Mouse (Mus musculus) MEL (cell line): Measurements from ENCODE around the gene Nudt16l1. TPM values are rescaled to one million over a fixed set of nuclear protein-coding genes. Genes with fewer than 3 reads are reported as not detected.

Experiments
- DNase-seq: peaks from one replicate; pipeline ENCODE4 v3.0.0; 2011; ENCODE audit warnings: low read depth, low spot score
- H3K27ac ChIP-seq: 2 replicates; pipeline ENCODE4 v1.5.1; 2012; ENCODE audit warnings: low read depth, mild to moderate bottlenecking, control low read depth, low read length, moderate library complexity; ENCODE audit not compliant: control insufficient read depth
- H3K27me3 ChIP-seq, 2 experiments: fragments of 150-350 bp in 1 of 2; sonication (generic) in 1 of 2; 2 replicates each; pipeline ENCODE4 v1.6.1; 2012; ENCODE audit warnings: low read length in 2 of 2, mild to moderate bottlenecking in 2 of 2, improper control_type of control experiment in 1 of 2, moderate library complexity in 1 of 2; ENCODE audit not compliant: insufficient read depth in 2 of 2, control insufficient read depth in 1 of 2
- H3K36me3 ChIP-seq, 2 experiments: 2 replicates each; pipeline ENCODE4 v1.6.1; 2012 to 2014; ENCODE audit warnings: low read length in 2 of 2, improper control_type of control experiment in 1 of 2, inconsistent platforms in 1 of 2, mild to moderate bottlenecking in 1 of 2; ENCODE audit not compliant: insufficient read depth in 2 of 2, control insufficient read depth in 1 of 2
- H3K4me1 ChIP-seq, 2 experiments: fragments of 150-350 bp in 1 of 2; sonication (generic) in 1 of 2; 2 replicates each; pipeline ENCODE4 v1.6.1; 2012; ENCODE audit warnings: low read length in 2 of 2, improper control_type of control experiment in 1 of 2, mild to moderate bottlenecking in 1 of 2; ENCODE audit not compliant: insufficient read depth in 2 of 2, control insufficient read depth in 1 of 2
- H3K4me3 ChIP-seq, 2 experiments: fragments of 150-350 bp in 1 of 2; sonication (generic) in 1 of 2; 2 replicates each; pipeline ENCODE4 v1.5.1; 2012; ENCODE audit warnings: low read depth in 2 of 2, low read length in 2 of 2, mild to moderate bottlenecking in 2 of 2, moderate library complexity in 2 of 2, control low read depth in 1 of 2, improper control_type of control experiment in 1 of 2; ENCODE audit not compliant: control insufficient read depth in 1 of 2, insufficient read depth in 1 of 2
- H3K79me2 ChIP-seq: 2 replicates; pipeline ENCODE4 v1.6.1; 2012; ENCODE audit warnings: mild to moderate bottlenecking, low read length, moderate library complexity; ENCODE audit not compliant: control insufficient read depth, poor library complexity, insufficient read depth
- H3K9ac ChIP-seq: 2 replicates; pipeline ENCODE4 v1.6.1; 2012; ENCODE audit warnings: low read depth, mild to moderate bottlenecking, control low read depth, low read length, moderate library complexity; ENCODE audit not compliant: control insufficient read depth, poor library complexity, severe bottlenecking
- H3K9me3 ChIP-seq: fragments of 150-350 bp; sonication (generic); replicated peaks from 2 replicates; pipeline ENCODE4 v1.6.1; 2012; ENCODE audit warnings: mild to moderate bottlenecking, low read length, improper control_type of control experiment, moderate library complexity; ENCODE audit not compliant: insufficient read depth
- CHD2 ChIP-seq: IDR thresholded peaks from 2 replicates; pipeline ENCODE4 v1.6.1; 2011; ENCODE audit warnings: low read length, improper control_type of control experiment
- CTCF ChIP-seq, 3 experiments: IDR thresholded peaks in 2 of 3; conservative IDR thresholded peaks in 1 of 3; 2 replicates each; pipeline ENCODE4 v1.5.1; 2011 to 2012; ENCODE audit warnings: low read length in 3 of 3, low read depth in 2 of 3, mild to moderate bottlenecking in 2 of 3, improper control_type of control experiment in 1 of 3, inconsistent platforms in 1 of 3, mixed read lengths in 1 of 3, moderate library complexity in 1 of 3; ENCODE audit not compliant: control insufficient read depth in 1 of 3, insufficient read depth in 1 of 3, poor library complexity in 1 of 3, severe bottlenecking in 1 of 3
- E2F4 ChIP-seq: IDR thresholded peaks from 2 replicates; pipeline ENCODE4 v1.6.1; 2011; ENCODE audit warnings: low read depth, low read length, improper control_type of control experiment, borderline replicate concordance
- EP300 ChIP-seq, 2 experiments: IDR thresholded peaks; 2 replicates each; pipeline ENCODE4 v1.6.1; 2011; ENCODE audit warnings: improper control_type of control experiment in 2 of 2, low read length in 2 of 2, low read depth in 1 of 2, mild to moderate bottlenecking in 1 of 2
- ETS1 ChIP-seq: IDR thresholded peaks from 2 replicates; pipeline ENCODE4 v1.6.1; 2012; ENCODE audit warnings: low read depth, mild to moderate bottlenecking, inconsistent platforms, low read length, improper control_type of control experiment, moderate library complexity
- GABPA ChIP-seq: IDR thresholded peaks from 2 replicates; pipeline ENCODE4 v1.6.1; 2012; ENCODE audit warnings: low read depth, mild to moderate bottlenecking, inconsistent platforms, low read length, improper control_type of control experiment, moderate library complexity
- GATA1 ChIP-seq: IDR thresholded peaks from 2 replicates; pipeline ENCODE4 v1.6.1; 2011; ENCODE audit warnings: low read depth, low read length, improper control_type of control experiment
- HCFC1 ChIP-seq: IDR thresholded peaks from 2 replicates; pipeline ENCODE4 v1.6.1; 2012; ENCODE audit warnings: low read depth, mild to moderate bottlenecking, inconsistent platforms, low read length, improper control_type of control experiment, moderate library complexity
- JUND ChIP-seq: IDR thresholded peaks from 2 replicates; pipeline ENCODE4 v1.6.1; 2011; ENCODE audit warnings: low read depth, mild to moderate bottlenecking, improper control_type of control experiment, low read length
- KAT2A ChIP-seq: conservative IDR thresholded peaks from 2 replicates; pipeline ENCODE4 v1.6.1; 2012; ENCODE audit warnings: low read depth, low read length, improper control_type of control experiment, inconsistent platforms
- MAFK ChIP-seq: IDR thresholded peaks from 2 replicates; pipeline ENCODE4 v1.6.1; 2011; ENCODE audit warnings: low read depth, mild to moderate bottlenecking, low read length, improper control_type of control experiment, borderline replicate concordance
- MAX ChIP-seq: IDR thresholded peaks from 2 replicates; pipeline ENCODE4 v1.6.1; 2011; ENCODE audit warnings: low read length, improper control_type of control experiment
- MEF2A ChIP-seq: IDR thresholded peaks from 2 replicates; pipeline ENCODE4 v1.6.1; 2014; ENCODE audit warnings: low read depth, mild to moderate bottlenecking, inconsistent platforms, low read length, improper control_type of control experiment; ENCODE audit not compliant: poor library complexity, insufficient replicate concordance, severe bottlenecking; ENCODE audit errors: extremely low read depth
- MXI1 ChIP-seq: IDR thresholded peaks from 2 replicates; pipeline ENCODE4 v1.6.1; 2011; ENCODE audit warnings: mild to moderate bottlenecking, low read depth, low read length, improper control_type of control experiment
- MYB ChIP-seq: IDR thresholded peaks from 2 replicates; pipeline ENCODE4 v1.6.1; 2011; ENCODE audit warnings: mild to moderate bottlenecking, low read depth, low read length, improper control_type of control experiment
- MYC ChIP-seq: IDR thresholded peaks from 2 replicates; pipeline ENCODE4 v1.6.1; 2011; ENCODE audit warnings: low read depth, mild to moderate bottlenecking, low read length, improper control_type of control experiment, moderate library complexity
- NELFE ChIP-seq: IDR thresholded peaks from 2 replicates; pipeline ENCODE4 v1.6.1; 2011; ENCODE audit warnings: low read depth, low read length, improper control_type of control experiment
- POLR2AphosphoS2 ChIP-seq: IDR thresholded peaks from 2 replicates; pipeline ENCODE4 v1.6.1; 2011; ENCODE audit warnings: low read length, improper control_type of control experiment
- SIN3A ChIP-seq: IDR thresholded peaks from 2 replicates; pipeline ENCODE4 v1.6.1; 2012; ENCODE audit warnings: low read length, improper control_type of control experiment, inconsistent platforms
- TAL1 ChIP-seq: IDR thresholded peaks from 2 replicates; pipeline ENCODE4 v1.6.1; 2012; ENCODE audit warnings: mild to moderate bottlenecking, inconsistent platforms, low read length, moderate library complexity, mixed read lengths
- TCF12 ChIP-seq: IDR thresholded peaks from 2 replicates; pipeline ENCODE4 v1.6.1; 2014; ENCODE audit warnings: low read depth, mild to moderate bottlenecking, inconsistent platforms, low read length, improper control_type of control experiment, moderate library complexity
- UBTF ChIP-seq: IDR thresholded peaks from 2 replicates; pipeline ENCODE4 v1.6.1; 2012; ENCODE audit warnings: low read depth, mild to moderate bottlenecking, inconsistent platforms, low read length, improper control_type of control experiment, moderate library complexity, borderline replicate concordance; ENCODE audit not compliant: insufficient read depth
- USF2 ChIP-seq, 2 experiments: IDR thresholded peaks; 2 replicates each; pipeline ENCODE4 v1.6.1; 2011 to 2012; ENCODE audit warnings: improper control_type of control experiment in 2 of 2, low read length in 2 of 2, borderline replicate concordance in 1 of 2, inconsistent platforms in 1 of 2, low read depth in 1 of 2, mild to moderate bottlenecking in 1 of 2; ENCODE audit not compliant: insufficient read depth in 1 of 2
- ZC3H11A ChIP-seq: IDR thresholded peaks from 2 replicates; pipeline ENCODE4 v1.6.1; 2012; ENCODE audit warnings: low read depth, mild to moderate bottlenecking, inconsistent platforms, low read length, improper control_type of control experiment
- ZKSCAN1 ChIP-seq: IDR thresholded peaks from 2 replicates; pipeline ENCODE4 v1.6.1; 2012; ENCODE audit warnings: low read depth, mild to moderate bottlenecking, inconsistent platforms, low read length, improper control_type of control experiment, moderate library complexity
- polyA plus RNA-seq, 2 experiments: library from polyadenylated mRNA; stranded (reverse) in 1 of 2; unstranded in 1 of 2; fragments of >175 nt in 1 of 2; fragments of >200 nt in 1 of 2; gene quantifications; 2 replicates each; pipeline versions ENCODE4 v1.2.1 to v1.2.4; 2012; ENCODE audit warnings: low replicate concordance in 2 of 2, low read depth in 1 of 2; ENCODE audit not compliant: insufficient read length in 2 of 2, insufficient read depth in 1 of 2, missing spikeins in 1 of 2
- total RNA-seq: library from RNA; depleted of rRNA; stranded (reverse); fragments of 300-350 nt; gene quantifications from 2 replicates; pipeline ENCODE4 v1.2.3, GENCODE M21; 2012

Nudt16l1 gene
- total and polyA plus RNA-seq, 3 experiments, result 41.1 to 69.3 TPM; not detected in 1

GRCm38 (mm10) chr16:4947378-4947777 lies 8.8 kb downstream of the Nudt16l1 start:
- Histone ChIP-seq H3K27ac (no peak overlapping the region), H3K79me2 (no peaks in the 10 kb centered on the region), H3K9me3 (no peaks in the 10 kb centered on the region), H3K4me1 (no peaks in the 10 kb centered on the region), H3K27me3 (no peaks in the 10 kb centered on the region), H3K9ac (no peak overlapping the region), H3K36me3 (peaks cover 0 to 6% of the 10 kb centered on the region in 2 experiments; a peak in 2 of 4 replicates), H3K4me3 (no peak overlapping the region)
- no peak for TF ChIP-seq TCF12
- TF ChIP-seq JUND, result no peak
- no peak for DNase-seq

GRCm38 (mm10) chr16:4956609-4957008 lies 18.0 kb downstream of the Nudt16l1 start:
- Histone ChIP-seq H3K9ac (no peak overlapping the region), H3K27me3 (no peaks in the 10 kb centered on the region), H3K79me2 (peaks cover 2% of the 10 kb centered on the region; the same call in 1 of the 2 replicates), H3K9me3 (no peaks in the 10 kb centered on the region), H3K36me3 (peaks cover 0 to 6% of the 10 kb centered on the region in 2 experiments; a peak in 2 of 4 replicates), H3K27ac (no peak overlapping the region), H3K4me3 (no peak overlapping the region), H3K4me1 (no peaks in the 10 kb centered on the region)
- no peak for DNase-seq
- TF ChIP-seq GABPA (no peak), EP300 (IDR thresholded peaks at IDR 0.05; ENCODE audit: low read depth in 1 of 2, low read length in 2 of 2) (no peak), MAFK (no peak), NELFE (no peak), E2F4 (no peak), MEF2A (no peak), POLR2AphosphoS2 (no peak), MXI1 (no peak)

DNA sequence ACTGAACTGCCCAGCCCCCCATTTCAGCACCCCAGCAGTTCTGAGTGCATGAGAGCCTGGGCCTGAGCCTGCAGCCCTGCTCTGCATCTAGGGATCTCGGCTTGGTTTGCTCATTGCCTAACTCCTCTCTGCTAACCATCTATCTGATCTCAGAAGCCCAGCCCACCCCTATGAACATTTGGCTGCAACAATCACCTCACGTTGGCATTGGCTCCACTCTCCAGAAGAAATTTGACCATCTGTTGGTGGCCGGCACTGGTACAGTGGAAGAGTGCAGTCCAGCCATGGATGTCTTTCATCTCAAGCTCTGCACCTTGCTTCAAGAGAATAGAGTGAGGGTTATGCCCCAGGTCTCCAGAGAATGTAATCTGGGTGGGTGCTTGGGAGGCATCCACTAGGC lies 18.9 kb downstream of the Nudt16l1 start:
- Histone ChIP-seq H3K9me3 (no peaks in the 10 kb centered on the region), H3K4me1 (no peaks in the 10 kb centered on the region), H3K36me3 (peaks cover 0 to 2% of the 10 kb centered on the region in 2 experiments; a peak in 1 of 4 replicates)

More for the DNA sequence above, 18.9 kb downstream of the Nudt16l1 start:
- Histone ChIP-seq H3K27me3 (no peaks in the 10 kb centered on the region), H3K79me2 (peaks cover 7% of the 10 kb centered on the region; the same call in 1 of the 2 replicates), H3K9ac (no peak overlapping the region), H3K27ac (no peak overlapping the region), H3K4me3 (no peak overlapping the region)
- TF ChIP-seq ZC3H11A (no peak), MEF2A (no peak), MAX (no peak), SIN3A (no peak), USF2 (IDR thresholded peaks at IDR 0.05; ENCODE audit: borderline replicate concordance in 1 of 2, insufficient read depth in 1 of 2, low read depth in 1 of 2, low read length in 2 of 2) (no peak), MYB (no peak), TCF12 (no peak), HCFC1 (no peak), TAL1 (no peak), NELFE (no peak), UBTF (no peak), KAT2A (no peak), CHD2 (no peak), GATA1 (no peak), ETS1 (no peak), MYC (no peak), ZKSCAN1 (no peak), CTCF (IDR thresholded peaks at IDR 0.05 in 2 of 3, conservative IDR thresholded peaks at IDR 0.05 in 1 of 3; ENCODE audit: control insufficient read depth in 1 of 3, insufficient read depth in 1 of 3, low read depth in 2 of 3, low read length in 3 of 3, poor library complexity in 1 of 3, severe bottlenecking in 1 of 3) (no peak), JUND (no peak), GABPA (no peak)
- DNase-seq, result no peak
